ENCODE assay signal across 26 mouse cellular contexts in the genomic region with DNA sequence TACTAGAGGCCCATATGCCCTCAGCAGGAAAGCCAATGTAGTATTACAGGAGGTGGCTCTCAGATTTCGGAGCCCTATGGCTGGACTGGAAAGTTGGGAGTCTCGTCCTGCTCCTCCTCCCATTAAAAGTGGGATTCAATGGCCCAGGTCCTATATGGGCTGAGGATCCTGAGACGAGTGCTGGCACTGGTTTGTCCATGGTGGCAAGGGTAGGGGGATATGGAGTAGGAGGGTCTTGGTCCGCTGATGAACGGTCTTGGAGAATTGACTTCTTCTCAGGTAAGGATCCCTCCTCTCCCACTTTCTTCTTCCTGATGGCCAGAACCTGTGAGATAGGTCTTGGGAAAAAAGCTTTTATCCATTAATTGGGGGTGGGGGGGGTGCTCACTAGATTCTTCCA.
"Had no signal": no experiment of that assay in that cellular context is flagged by ENCODE, and none has a peak within 500 bp of the region (broad histone marks: within the 10 kb centered on the region; RNA-seq: fewer than 3 reads in every experiment).

No protein-coding gene starts in this region.

- H3K9ac ChIP-seq: embryonic facial prominence, embryonic 12.5 days; forebrain, embryonic 12.5 days; forebrain, embryonic 13.5 days; forebrain, embryonic 15.5 days; forebrain, postnatal 0 days had no signal

- H3K9me3 ChIP-seq: embryonic facial prominence, embryonic 12.5 days; forebrain, embryonic 10.5 days; forebrain, embryonic 12.5 days; forebrain, embryonic 13.5 days; forebrain, embryonic 15.5 days had no signal

- DNase-seq: cerebellum, adult 2 months; cerebellum, adult 8-10 months; cerebellum, adult 9-10 months; cerebellum, adult 9-11 months; cerebellum, postnatal 10 days; cerebellum, postnatal 14 days; cerebellum, postnatal 25 days; cerebellum, postnatal 36 days; embryo, embryonic 11 days; forebrain, postnatal 0 days; gastrocnemius, adult 2 months; gastrocnemius, postnatal 10 days; gastrocnemius, postnatal 14 days; gastrocnemius, postnatal 25 days; gastrocnemius, postnatal 36 days; heart, adult 11 months; heart, adult 18-20 months; heart, adult 2 months had no signal

- H3K27ac ChIP-seq: embryonic facial prominence, embryonic 12.5 days; forebrain, embryonic 10.5 days; forebrain, embryonic 12.5 days; forebrain, embryonic 13.5 days; forebrain, embryonic 15.5 days; gastrocnemius, adult 2 months; heart, adult 2 months had no signal

- ATAC-seq: forebrain, embryonic 13.5 days; forebrain, embryonic 14.5 days; forebrain, embryonic 15.5 days; forebrain, embryonic 16.5 days; forebrain, postnatal 0 days had no signal

- H3K27me3 ChIP-seq: embryonic facial prominence, embryonic 12.5 days; forebrain, embryonic 12.5 days; forebrain, embryonic 13.5 days; forebrain, embryonic 15.5 days had no signal

- H3K36me3 ChIP-seq: embryonic facial prominence, embryonic 12.5 days; forebrain, embryonic 10.5 days; forebrain, embryonic 12.5 days; forebrain, embryonic 15.5 days had no signal

- H3K4me2 ChIP-seq: embryonic facial prominence, embryonic 12.5 days; forebrain, embryonic 12.5 days; forebrain, embryonic 13.5 days; forebrain, embryonic 15.5 days had no signal

- H3K4me3 ChIP-seq: embryonic facial prominence, embryonic 12.5 days; erythroblast, embryonic 14.5 days; forebrain, embryonic 10.5 days; forebrain, embryonic 12.5 days; forebrain, embryonic 13.5 days; forebrain, embryonic 15.5 days; gastrocnemius, adult 2 months; heart, adult 2 months had no signal

- H3K4me1 ChIP-seq: embryonic facial prominence, embryonic 12.5 days; forebrain, embryonic 10.5 days; forebrain, embryonic 12.5 days; forebrain, embryonic 13.5 days; forebrain, embryonic 15.5 days had no signal
